Mouse (Mus musculus) liver, postnatal 0 days (tissue): ENCODE measurements around the gene Scyl1.

Experiments
- CTCF ChIP-seq: sonication (generic); IDR thresholded peaks from 2 replicates; pipeline ENCODE4 v1.5.1; 2016; ENCODE audit warnings: antibody characterized with exemption, low read depth
- EP300 ChIP-seq: IDR thresholded peaks from 2 replicates; pipeline ENCODE4 v1.6.1; 2016; ENCODE audit warnings: antibody characterized with exemption, low read depth, mild to moderate bottlenecking

DNA sequence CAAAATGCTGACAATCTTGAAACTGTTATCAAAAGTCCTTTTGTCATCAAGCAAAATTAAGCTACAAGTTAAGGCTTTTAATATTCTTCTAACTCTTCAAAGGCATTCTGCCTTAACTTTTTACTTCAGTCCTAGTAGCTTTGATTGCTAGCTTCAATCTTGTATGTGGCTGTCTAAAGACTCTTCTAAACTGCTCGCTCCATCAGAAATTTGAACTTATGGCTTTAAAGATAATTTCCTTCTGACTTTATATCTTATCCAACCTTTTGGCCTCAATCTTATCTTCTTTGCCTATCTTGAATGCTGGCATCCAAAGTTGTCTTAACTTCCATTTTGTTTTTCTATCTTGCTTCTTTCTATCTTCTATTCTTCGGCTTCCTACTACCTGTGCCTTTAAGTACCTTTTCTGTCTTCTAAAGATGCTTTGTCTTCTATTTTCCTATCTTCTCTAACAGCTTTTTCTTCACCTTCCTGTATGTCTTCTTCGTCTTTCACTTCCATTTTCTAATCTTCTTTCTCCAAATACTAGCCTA is 30.3 kb upstream of the Scyl1 start:
- TF ChIP-seq CTCF, result no peak
- no peak for TF ChIP-seq EP300
